Mouse (Mus musculus) frontal cortex, postnatal 25 days (tissue): ENCODE results near the gene Nif3l1.

Experiments
- DNase-seq, 2 experiments: peaks; one replicate each; pipeline ENCODE4 v3.0.0; 2022; ENCODE audit warnings: low spot score in 2 of 2

Nif3l1 gene

DNA sequence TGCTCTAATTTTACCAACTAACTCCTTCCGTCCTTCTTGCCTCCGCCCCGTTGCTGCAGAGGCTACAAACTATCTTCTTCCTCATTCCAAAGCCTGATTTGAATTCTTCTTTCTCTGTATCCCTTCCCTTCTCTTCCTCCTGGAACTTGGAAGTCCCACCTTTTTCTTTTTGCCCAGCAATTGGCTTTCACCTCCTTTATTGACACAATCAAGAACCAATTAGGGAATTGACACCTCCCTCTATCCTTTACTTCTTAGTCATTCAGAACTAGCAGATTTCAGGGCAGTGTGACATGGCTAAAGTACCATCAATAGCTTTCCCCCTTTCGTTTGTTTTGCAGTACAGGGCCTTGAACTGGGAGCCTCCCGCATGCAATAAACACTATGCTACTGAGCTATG lies 13.2 kb downstream of the Nif3l1 start:
- no peak for DNase-seq

DNA sequence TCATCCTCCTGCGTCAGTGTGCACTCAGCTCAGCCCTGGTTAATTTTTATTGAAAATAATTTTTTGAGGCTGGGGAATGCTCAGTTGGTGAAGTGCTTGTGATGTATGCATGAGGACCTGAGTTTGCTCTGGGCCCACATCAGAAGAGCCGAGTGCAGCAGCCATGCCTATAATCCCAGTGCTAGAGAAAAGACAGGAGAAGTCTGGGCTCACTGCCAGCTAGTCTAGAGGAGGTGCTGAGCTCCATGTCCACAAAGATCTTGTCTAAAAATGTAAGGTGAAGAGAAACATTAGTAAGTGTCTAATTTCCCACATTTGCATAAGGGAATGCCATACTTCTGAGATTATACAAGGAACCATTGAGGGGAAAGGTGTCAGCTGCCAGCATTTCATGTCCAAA lies 13.9 kb downstream of the Nif3l1 start:
- no peak for DNase-seq

DNA sequence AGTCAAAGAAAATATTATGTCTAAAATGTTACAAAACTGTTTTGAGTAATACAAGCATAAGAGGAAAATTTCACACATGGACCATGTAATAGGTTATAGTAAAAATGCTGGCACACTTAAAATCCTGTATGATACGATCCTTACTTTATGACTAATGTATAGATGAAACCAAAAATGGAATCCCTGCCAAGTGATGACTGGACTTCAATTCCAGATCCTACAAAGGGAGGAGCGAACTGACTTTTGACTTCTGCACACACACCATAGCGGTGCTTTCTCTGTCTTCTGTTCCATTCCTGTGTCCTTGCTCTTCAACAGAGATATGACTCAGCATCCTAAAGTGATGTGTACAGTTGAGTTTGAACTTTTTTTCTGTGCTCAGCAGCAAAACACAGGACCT lies 15.6 kb downstream of the Nif3l1 start:
- DNase-seq: no peak

DNA sequence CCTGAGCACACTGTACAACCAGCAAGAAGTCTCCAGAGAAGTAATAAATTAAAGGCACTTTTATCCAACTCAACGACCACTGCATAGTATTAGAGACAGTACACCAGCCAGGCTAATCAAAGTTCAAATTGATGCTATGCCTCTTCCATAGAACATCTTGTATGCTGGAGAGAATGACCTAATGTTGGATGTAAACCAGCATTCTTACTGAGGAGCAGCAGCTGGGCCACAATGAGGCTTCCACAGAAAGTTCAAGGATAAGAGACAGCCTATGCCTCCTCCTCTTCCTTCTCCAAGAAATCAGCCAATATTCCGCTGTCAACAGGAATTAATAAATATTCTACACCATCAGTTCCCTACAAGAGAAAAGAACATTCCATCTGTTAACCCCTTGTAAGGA lies 19.0 kb downstream of the Nif3l1 start:
- no peak for DNase-seq

DNA sequence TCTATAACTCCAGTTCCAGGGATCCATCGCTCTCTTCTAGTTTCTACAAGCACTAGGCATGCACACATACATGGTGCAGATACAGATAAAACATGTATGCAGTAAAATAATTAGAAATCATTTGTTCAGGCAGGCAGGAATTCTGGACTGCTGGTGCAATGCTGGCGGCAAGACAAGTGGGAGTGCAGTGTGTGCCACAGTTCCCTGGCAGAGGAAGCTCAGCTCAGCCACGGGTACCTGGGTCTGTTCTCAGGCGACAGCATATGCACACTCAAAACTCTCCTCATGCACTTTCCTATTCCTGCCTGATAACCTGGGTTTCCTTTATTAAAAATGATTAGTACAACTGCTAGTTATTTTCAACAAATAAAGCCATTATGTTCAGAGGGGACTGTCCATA lies 20.1 kb downstream of the Nif3l1 start:
- DNase-seq: no peak

DNA sequence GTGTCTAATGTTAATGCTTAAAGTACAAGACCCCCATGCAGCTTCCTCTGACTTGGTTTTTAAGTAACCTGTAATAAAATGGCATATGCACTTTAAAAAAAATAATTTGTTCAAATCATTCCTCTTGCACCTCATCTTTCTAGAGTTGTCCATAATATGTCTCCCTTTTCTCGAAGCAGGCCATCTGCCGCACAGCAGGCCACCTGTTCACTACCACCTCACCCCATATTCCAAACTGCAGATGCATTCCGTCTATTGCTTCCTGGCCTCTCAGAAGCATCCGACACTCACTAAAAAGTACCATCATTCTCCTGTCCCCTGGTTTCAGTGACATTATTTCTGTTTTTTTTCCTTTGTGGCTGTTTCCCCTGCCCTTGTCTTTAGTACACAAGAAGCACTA lies 20.6 kb downstream of the Nif3l1 start:
- no peak for DNase-seq

DNA sequence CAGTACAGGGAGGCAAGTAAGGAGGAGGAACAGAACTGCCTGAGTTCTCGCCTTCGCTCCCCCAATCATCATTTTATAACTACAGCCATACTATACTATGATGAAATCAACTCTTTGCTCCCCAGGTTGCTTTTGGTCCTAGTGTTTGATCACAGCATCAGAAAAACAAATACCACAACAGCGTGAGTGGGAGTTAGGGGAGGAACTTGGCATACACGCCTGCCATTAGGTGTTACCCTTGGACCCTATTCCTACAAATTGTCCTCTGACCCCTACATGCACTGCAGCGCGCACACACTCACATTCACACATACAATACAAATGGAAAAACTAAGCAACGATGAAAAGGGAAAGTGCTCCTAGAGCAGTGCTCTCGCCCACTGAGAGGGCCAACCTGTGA lies 30.7 kb downstream of the Nif3l1 start:
- DNase-seq: no peak

DNA sequence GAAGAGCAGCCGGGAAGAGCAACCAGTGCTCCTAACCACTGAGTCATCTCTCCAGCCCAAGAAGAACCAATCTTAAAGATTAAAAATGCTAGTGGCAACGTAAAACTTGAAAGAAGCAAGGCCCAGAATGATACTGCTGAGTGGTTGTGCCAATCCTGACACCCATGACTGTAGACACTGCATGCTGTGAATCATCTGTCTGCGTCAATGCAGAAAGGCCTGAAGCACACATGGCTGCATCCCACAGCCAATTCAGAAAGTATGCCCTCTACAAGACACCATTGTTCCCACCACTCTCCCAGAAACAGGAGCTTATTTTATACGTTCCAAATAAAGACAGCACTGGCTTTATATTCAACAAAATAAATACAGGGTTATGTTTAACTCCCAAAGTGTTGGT lies 37.7 kb downstream of the Nif3l1 start:
- DNase-seq: no peak

DNA sequence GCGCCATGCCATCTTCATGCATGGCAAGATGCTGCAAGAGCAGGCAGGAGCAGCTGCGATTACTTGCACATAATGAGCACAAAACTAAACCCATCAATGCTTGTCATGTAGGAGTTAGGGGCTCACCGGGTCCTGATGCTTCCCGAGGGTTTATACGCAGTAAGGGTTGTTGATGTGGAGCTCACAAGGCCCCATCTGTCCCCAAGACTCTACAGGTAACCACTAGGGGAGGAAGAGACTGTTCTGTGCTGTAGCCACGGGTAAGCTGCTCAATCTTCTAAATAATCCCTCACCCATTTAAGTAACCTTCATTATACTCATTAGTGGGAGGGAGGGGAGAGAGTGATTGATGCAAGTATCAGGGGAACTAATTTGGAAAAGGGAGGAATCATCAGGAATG lies 50.7 kb downstream of the Nif3l1 start:
- DNase-seq: no peak

DNA sequence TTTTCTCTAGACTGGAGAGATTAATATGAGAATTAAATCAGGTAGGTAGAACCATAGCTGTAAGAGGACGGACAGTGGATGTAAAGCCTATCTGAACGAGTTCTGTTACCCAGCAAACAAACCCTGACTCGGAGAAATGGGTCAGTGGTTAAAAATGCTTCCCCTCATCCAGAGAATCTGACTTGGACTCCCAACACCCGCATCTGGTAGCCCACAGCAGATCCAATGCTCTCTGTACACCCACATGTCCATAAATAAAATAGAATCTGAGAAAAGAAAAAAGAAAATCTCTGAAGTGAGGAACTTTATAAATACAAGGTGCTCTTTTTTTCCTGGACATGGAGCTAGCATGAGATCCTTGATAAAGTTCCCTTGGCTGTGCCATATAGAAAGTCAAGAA lies 52.7 kb downstream of the Nif3l1 start:
- DNase-seq: no peak

DNA sequence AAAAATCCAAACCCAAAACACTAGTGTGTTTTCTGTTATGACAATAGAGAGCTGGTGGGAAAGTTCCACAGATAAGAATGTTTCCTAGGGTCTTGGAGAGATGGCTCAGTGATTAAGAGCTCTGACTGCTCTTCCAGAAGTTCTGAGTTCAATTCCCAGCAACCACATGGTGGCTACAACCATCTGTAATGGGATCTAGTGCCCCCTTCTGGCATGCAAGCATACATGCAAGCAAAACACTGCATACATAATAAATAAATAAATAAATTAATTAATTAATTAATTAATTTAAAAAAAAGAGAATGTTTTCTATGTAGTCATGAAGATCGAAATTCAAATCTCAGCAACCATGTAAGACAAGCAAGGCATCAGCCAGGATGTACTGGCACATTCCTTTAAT lies 53.8 kb downstream of the Nif3l1 start:
- DNase-seq: no peak

DNA sequence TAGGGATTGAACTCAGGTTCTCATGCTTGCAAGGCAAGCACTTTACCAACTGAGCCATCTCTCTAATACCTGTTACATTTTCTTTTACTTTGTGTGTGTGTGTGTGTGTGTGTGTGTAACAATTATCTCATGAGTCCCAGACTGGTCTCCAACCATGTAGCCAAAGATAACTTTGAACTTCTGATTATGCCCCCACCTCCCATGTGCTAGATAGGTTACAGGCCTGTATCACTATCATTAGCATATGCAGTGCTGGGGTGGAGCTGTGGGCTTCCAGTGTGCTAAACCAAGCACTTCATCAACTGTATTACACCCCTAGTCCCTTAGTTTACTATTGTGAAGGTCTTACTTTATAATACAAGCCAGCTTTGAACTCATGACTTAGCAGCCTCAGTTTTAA lies 58.2 kb downstream of the Nif3l1 start:
- no peak for DNase-seq

DNA sequence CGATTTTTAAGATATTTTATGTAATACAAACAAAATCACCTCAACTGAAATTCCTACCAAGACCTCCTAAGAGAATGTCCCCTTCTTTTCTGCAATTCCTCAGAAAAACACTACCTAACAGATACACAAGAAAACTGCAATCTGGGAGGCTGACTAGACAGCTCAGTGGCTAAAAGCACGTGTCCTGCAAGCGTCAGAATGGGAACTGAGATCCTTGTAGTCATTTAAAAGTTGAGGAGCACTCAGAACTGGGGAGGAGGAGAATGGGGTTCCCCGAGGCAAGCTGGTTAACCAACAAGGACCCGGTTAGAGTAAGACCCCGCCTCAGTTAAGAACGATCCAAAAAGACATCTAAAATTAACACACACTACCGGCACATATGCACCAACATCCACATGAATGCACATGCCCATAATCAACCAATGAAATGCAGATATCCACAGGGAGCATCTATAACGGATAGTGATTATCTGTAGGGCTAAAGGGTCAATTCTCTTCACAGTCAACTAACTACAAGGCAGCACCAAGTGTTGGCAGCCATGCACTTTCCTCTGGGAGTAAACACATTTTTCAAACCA lies 58.9 kb downstream of the Nif3l1 start:
- DNase-seq: no peak

DNA sequence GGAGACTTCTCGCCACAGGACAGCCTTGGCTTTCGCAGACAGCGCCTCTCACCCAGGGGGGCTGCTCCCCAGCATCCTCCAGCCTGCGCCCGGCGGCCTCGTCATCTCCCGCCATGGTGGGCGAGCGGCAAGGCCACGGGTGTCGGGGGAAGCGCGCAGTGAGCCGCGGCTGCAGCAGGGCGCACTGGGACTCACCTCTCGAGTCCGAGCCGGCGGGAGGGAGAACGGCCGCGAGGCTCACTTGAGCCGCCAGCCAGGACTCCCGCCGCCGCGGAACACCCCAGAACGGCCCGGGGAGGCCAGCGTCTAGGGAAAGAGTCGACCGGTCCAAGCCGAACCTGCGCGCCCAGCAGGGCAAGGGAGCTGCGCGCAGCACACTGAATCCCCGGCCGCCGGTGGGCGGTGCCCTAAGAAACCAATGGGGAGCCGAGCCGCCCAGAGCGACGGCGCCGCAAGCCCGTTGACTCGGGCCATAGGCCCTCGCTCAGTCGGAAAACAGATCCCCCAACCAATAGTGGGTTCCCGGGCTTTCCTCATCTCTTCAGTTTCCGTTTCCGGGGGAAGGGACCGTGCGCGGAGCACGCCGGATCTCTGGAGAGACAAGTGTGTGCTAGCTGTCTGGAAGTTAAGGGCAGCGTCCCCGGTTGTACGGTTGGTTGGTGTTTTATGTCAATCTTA lies 59.8 kb downstream of the Nif3l1 start, which contains the start of gene Orc2:
Gene Orc2 (minus strand): TSS at position 533 of the 678 bp plus-strand sequence.
- peak; percentile 79 to 89 for DNase-seq

DNA sequence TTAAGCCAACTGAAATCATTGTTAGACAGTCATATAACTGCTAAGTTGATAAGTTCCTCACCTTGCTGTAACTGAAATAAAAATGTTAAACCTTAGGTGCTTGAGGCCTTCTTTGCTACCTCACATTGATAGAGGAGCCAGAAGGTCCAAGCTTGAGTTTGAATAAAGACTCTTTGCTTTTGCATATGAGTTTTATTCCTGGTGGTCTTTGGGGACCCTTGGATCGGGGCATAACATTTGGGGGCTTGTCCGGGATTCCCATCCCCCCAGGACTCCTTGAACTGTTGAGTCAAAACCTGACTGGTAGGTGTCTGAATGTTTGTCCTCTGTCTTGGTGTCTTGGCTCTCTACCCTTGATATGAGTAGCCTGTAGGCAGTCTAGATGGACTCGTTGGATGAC lies 62.3 kb downstream of the Nif3l1 start:
- DNase-seq: no peak
